Mouse (Mus musculus) ES-Bruce4 (cell line): ENCODE data around the gene Chchd6.

Source experiments
- CTCF ChIP-seq: IDR thresholded peaks from one replicate; pipeline ENCODE4 v1.8.1; 2011; ENCODE audit warnings: low read depth, low read length
- EP300 ChIP-seq: IDR thresholded peaks from 2 replicates; pipeline ENCODE4 v1.6.1; 2011; ENCODE audit warnings: low read depth, low read length; ENCODE audit not compliant: insufficient read depth
- POLR2A ChIP-seq: IDR thresholded peaks from one replicate; pipeline ENCODE4 v1.8.1; 2011; ENCODE audit warnings: low read length; ENCODE audit not compliant: insufficient read depth

DNA sequence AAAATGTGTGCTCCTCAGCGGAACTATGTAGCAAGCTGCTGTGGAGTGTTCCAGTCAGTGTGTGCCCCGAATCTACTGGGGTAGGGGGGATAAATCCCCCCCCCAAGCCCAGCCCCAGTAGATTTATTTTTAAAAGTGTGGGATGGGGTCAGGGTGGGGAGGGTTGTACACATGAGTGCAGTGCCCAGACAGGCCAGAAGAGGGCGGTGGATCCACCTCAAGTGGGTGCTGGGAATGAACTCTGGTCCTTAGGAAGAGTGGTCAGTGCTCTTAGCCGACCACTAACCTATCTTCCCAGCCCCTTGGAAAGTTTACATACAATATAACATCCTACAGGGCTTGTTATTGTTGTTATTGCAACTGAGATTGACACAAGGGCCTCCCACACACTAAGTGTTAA lies 12.5 kb upstream of the Chchd6 start:
- TF ChIP-seq CTCF (peak; percentile 84), POLR2A (no peak), EP300 (no peak)
